Mouse (Mus musculus): ENCODE measurements around the gene Tmem98.

The Tmem98 gene

DNA sequence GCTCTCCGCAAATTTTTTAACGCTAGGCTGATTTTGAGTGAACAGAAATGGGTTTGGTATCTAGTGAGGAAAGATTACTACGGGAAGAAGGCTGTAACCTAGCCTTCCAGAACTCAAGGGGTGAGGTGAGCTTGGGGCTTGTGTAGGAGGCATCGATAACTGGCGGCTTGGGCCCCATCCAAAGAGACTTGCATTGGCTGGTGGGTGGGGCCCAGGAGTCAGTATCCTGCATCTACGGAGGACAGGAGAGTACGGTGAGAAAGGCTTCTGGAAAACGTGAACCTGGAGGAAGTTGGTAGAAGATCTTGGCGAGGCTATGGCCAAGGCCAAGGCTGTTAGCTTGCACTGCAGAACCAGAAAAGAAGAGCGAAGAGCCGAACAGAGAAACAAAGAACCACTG is 44.5 kb downstream of the Tmem98 start:
- no peak for DNase-seq (ENCODE audit: low read depth, low spot score)

- DNase-seq (ENCODE audit: low read depth, low spot score): no peak
Measured at GRCm38 (mm10) chr11:80854908-80855307, 44.9 kb downstream of the Tmem98 start.

DNA sequence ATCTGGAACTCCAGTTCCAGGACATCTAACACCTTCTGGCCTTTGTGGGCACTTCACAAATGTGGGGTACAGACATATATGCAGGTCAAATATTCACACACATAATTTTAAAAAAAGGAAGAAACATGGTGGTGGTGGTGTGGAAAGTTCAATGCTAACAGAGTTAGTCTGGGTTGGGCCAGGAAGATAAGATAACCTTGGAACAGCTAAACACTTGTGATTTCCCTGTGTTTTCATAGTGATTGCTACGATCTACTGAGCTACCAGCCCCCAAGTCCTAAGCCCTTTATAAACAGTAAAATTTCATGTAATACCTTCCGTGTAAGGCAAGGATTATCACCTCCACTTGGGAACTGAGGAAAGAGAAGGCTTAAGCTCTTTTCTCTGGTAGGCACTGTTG is 46.9 kb downstream of the Tmem98 start:
- DNase-seq (ENCODE audit: low read depth, low spot score): no peak

DNA sequence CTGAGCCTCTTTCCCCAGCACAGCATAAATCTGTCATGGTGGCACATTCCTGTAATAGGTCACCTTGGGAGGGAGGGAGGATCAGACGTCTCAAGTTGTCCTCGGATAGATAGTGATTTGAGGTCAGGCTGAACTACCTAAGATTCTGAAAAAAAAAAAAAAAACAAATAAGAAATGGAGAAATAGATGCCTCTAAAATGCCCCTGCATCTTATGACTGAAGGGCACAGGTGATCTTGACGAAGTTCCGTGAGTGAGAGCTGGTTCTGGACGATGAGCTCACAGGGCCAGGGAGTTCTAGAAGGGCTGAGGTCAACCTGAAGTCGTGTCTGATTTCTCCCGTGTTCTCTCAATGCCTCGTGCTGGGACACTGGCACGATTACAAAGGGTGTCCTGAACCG is 48.1 kb downstream of the Tmem98 start, which contains the start of gene Spaca3:
Gene Spaca3, plus strand, starts transcription at position 301 of the 400 bp plus-strand sequence.
- DNase-seq (ENCODE audit: low read depth, low spot score): no peak

DNA sequence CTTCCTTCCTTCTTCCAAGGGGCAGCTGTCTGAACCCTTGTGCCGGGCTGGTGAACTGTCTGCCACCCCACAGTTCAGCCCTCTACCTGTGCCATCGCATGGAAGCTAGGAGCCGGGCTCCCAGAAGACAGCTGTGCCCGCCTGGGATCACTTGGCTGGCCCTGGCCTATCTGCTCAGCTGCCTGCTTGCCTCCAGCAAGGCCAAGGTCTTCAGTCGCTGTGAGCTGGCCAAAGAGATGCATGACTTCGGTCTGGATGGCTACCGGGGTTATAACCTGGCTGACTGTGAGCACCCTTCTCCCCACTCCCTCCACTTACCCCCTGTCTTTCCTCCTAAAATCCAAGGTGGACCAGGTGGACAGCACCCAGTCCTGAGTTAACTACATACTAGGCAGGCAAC is 53.0 kb downstream of the Tmem98 start:
- DNase-seq (ENCODE audit: low read depth, low spot score): no peak

DNA sequence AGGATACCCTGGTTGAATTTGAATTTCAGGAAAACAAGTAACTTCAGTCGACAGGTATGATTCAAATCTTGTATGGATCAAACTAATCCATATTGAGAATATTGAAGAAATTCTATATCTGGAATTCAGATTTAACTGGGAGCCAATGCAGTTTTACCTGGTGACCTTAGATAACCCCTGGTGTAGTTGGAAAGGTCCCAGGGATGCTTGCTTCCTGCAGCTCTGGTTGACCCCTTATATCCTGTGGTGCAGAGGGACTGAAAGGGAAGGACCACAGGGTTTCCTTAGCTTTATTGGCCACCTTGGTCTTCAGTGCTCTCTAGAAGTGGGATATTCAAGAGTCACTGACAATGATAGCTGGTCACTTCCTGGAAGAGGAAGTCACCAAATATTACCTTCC is 58.1 kb downstream of the Tmem98 start:
- no peak for DNase-seq (ENCODE audit: low read depth, low spot score)
